Mouse (Mus musculus): ENCODE results near the gene Nsun2. TPM values are rescaled to one million over a fixed set of nuclear protein-coding genes. Genes with fewer than 3 reads are reported as not detected.
A peak's percentile ranks its signal among the peaks of the same experiment; 100 is the strongest.

Gene Nsun2
- total RNA-seq (2021), result 10 to 100 TPM; 40.7 to 41.0 TPM
- long read RNA-seq, experiment 1, transcript Nsun2-202 (19 exons, 2,834 nt), result major isoform, 31 of 42 reads
- long read RNA-seq, experiment 1, partial matches to known transcripts, result 5 of 42 reads
- long read RNA-seq, experiment 1, other reads (novel, unspliced or antisense), result 6 of 42 reads
- long read RNA-seq, experiment 2, transcript Nsun2-202 (19 exons, 2,834 nt), result major isoform, 40 of 53 reads
- long read RNA-seq, experiment 2, partial matches to known transcripts, result 0 of 53 reads
- long read RNA-seq, experiment 2, other reads (novel, unspliced or antisense), result 13 of 53 reads

GRCm38 (mm10) chr13:69533405-69534333, at the start of gene Nsun2:
Nsun2 (plus strand) TSS chr13:69533746.
- intact Hi-C loops (cut with DNase I), result no loop called here
- peak in 1 of 2 experiments; percentile 61 for DNase-seq

- DNase-seq, result no peak
- intact Hi-C loops (cut with DNase I), result loop anchor here (10.0 kb wide), 1 partner anchor 891 kb away; the partner anchor contains the start of gene 1700001L19Rik
Observed at GRCm38 (mm10) chr13:69485326-69485725, 48.2 kb upstream of the Nsun2 start.

DNA sequence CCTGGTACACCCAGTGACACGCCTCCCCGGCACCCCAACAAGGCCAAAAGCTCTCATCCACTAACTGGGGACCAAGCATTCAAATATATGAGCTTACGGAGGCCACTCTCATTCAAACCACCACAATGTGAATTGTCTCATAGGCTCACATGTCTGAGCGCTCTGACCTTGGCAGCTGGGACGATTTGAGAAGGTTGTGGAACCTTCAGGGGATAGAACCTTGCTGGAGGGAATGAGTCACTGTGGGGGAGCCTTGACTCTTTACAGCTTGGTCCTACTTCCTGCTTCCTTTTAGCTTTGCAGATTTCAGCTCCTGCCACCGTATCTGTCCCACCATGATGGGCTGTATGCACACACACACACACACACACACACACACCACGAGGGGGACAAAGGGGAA, 47.7 kb upstream of the Nsun2 start:
- DNase-seq, result no peak
- intact Hi-C loops (cut with DNase I), result loop anchor here (10.0 kb wide), 1 partner anchor 891 kb away; the partner anchor contains the start of gene 1700001L19Rik

GRCm38 (mm10) chr13:69487108-69487507, 46.4 kb upstream of the Nsun2 start:
- no peak for DNase-seq

GRCm38 (mm10) chr13:69487611-69488275, 45.8 kb upstream of the Nsun2 start:
- intact Hi-C loops (cut with DNase I), result loop anchor here (10.0 kb wide), 1 partner anchor 893 kb away; the partner anchor contains the start of gene 1700001L19Rik
- DNase-seq, result no peak

More at GRCm38 (mm10) chr13:69487108-69487507, 46.4 kb upstream of the Nsun2 start:
- intact Hi-C loops (cut with DNase I), result loop anchor here (10.0 kb wide), 1 partner anchor 892 kb away; the partner anchor contains the start of gene 1700001L19Rik

DNA sequence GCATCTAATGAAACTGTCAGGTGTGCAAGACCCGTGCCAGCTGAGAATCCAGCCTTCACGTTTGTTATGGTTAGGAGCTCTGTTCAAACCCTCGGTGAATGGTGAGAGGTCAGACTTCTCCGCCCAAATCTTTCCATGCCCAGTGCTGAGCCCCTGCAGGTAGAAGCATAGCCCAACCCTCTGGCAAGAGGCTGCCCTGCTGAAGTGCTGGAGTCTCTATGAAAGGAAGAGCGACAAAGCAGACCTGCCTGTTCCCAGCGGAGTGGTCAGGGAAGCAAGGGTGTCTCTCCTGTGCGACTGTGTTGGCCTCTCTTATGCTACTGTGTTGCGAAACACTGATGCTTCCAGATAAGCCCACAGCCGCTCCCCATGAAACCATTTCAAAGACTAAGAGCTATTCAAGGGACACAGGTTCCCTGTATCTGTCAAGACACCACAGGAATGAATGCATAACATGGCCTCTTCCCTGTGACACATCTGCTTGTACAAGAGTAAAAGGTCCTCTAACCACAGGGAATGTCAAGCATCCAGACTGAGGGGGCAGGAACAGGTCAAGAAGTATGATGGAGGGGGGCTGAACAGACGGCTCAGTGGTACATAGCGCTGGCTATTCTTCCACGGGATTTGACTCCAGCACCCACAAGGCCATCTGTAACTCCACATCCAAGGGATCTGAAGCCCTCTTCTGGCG, 44.8 kb upstream of the Nsun2 start:
- no peak for DNase-seq
- intact Hi-C loops (cut with DNase I), result loop anchor here (10.0 kb wide), 1 partner anchor 894 kb away; the partner anchor contains the start of gene 1700001L19Rik

DNA sequence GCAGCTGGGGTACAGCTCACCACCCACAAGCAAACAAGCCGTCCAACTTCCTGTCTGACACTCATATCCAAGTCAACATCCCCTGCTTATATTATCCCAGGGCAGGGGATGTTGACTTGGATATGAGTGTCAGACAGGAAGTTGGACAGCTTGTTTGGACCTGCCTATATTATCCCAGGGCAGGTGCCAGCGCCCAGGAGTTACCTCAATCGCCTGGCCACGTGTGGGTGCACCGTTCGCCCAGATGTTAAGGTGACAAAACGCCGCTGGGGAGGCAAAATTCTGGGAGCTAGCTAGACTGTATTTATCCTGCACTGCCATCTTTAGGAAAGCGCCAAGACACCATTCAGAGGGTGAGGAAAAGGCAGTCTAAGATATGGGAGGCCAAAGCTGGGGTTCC, 43.8 kb upstream of the Nsun2 start:
- intact Hi-C loops (cut with DNase I), result loop anchor here (10.0 kb wide), 1 partner anchor 895 kb away; the partner anchor contains the start of gene 1700001L19Rik
- no peak for DNase-seq

DNA sequence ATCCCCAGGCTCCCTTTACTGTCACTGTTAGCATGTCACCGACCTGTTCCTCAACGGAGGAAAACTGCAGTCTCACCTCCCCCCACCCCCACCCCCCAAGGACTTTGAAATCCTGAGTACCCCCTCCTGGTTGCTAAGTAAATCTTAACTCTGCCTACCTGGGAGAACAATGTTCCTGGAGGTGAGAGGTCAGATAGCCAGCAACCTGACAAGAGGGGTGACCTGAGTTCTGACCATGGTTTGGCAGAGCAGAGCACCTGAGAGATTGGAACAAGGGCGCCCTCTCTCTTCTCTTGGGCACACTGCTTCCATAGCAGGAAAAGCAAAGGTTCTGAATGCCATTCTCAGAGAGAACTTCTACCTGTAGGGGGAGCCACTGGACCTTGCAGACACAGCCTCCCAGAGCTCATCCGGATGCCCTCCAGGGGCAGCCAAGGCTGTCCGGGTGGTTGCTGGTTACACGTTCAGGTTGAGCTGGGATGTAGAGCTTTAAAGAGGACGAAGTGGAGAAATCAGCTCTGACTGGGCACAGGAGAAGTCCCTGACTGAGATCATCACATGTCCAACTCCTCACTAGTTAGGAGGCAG, 40.6 kb upstream of the Nsun2 start:
- DNase-seq, result peak in 1 of 2 experiments; percentile 11
- intact Hi-C loops (cut with DNase I), result no loop called here

DNA sequence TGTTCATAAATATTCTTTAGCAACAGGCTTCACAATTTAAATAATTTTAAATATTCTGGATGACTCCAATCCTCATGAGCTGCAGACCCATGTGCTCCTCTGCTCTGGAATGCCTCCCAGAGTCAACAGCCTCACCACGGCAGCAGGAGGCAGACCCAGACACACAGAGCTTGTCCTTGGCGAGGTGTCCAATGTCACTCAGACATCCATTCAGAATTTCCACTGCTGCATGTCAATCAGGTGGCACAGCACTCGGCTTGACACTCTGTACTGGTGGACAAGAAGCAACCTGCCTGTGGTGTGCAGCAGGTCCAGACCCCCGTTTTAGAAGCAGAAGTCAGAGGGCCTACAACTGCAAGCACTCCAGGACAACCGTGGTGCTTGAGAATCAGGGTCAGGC, 35.3 kb upstream of the Nsun2 start:
- DNase-seq, result no peak
- intact Hi-C loops (cut with DNase I), result no loop called here

- intact Hi-C loops (cut with DNase I), result no loop called here
- no peak for DNase-seq
Observed at GRCm38 (mm10) chr13:69502157-69502750, 31.3 kb upstream of the Nsun2 start.

DNA sequence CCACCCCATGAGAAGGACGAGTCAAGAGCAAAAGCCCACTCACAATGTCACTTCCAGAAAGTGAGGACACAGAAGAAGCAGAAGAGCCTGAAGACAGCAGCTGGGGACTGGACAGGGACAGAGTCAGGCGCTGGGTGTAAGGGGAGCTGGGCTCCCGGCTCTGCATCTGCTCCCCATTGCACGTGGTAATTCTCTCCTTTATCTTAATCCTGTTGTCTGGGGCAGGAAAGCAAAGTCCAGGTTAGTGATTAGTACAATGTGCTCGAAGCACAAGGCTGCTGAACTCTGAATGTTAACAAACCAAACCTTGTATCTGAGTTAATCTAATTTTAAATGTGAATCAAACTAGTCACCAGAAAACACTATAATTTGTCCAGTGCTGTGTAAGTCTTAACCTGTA, 30.7 kb upstream of the Nsun2 start:
- intact Hi-C loops (cut with DNase I), result no loop called here
- DNase-seq, result no peak

DNA sequence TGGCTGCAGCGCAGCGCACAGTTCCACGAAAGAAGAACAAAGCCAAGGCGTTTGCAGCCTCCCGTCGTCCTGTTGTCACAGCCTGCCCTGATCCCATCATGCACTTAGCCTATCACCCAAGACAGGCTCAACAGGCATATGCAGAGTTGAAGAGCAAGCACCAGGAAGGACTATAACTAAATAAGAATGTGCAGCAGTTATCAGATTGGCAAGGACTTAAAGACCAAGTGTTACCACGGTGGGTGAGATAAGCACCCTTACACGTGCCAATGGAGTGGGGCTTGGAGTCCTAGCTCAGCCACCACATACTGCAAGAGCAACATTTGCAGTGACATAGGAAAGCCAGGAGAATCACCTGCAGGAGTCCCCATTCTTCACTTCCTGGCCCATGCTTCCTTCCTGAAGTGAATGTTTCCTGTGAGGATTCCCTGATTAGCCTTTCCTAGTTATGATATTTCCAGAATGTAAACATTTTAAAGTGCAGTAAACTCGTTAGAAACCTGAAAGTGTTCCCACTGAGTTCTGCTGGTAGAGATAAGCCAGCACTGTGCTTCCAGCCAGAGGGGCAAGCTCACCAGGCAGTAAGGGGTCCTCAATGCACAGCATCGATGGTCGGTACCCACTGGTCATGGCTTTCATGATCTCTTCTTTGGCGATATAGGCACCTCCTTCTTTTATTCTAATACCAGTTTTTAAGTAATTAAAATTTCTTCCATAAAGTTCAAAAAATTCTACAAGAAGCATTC, 27.0 kb upstream of the Nsun2 start:
- DNase-seq, result no peak
- intact Hi-C loops (cut with DNase I), result no loop called here

DNA sequence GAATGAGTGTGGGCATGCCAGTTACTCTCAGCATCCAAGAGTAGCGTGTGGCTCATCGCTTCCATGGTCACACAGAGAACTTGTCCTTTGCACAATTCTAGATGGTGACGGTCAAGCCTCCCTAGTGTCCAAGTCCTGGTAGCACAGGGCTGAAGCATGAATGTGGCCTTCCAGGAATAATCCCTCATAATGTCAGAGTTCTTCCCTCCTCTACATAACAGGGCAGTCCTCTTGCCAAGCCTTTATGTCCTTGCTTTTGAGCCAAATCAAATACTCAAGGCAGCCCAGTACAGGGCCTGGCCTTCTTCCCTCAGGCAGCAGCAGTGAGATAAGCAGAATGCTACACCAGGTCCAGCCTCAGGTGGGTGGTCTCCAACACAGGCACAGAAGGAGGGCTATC, 25.9 kb upstream of the Nsun2 start:
- intact Hi-C loops (cut with DNase I), result loop anchor here (2.0 kb wide), 2 partner anchors 41 to 147 kb away; no protein-coding TSS in a partner anchor
- no peak for DNase-seq

- intact Hi-C loops (cut with DNase I), result loop anchor here (2.0 kb wide), 2 partner anchors 39 to 145 kb away; no protein-coding TSS in a partner anchor
- no peak for DNase-seq
Observed at GRCm38 (mm10) chr13:69509391-69510244, 23.9 kb upstream of the Nsun2 start.

DNA sequence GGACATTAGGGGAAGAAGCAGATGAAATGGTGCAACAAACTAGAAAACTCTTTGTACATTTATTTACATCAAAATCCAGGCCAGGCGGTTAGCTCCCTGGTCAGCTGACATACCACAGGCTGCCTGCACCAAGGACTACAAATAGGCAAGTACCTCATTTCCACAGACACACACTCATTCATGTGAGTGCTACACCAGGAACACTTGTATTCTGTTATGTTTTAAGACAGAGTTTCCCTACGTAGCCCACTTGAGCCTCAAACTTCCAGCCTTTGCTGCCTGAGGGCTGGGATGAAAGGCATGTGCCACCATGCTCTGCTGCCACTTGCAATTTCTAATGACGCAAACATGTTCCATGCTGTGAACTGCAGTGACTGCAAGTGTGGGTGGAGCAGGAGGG, 18.5 kb upstream of the Nsun2 start:
- intact Hi-C loops (cut with DNase I), result no loop called here
- DNase-seq, result no peak

DNA sequence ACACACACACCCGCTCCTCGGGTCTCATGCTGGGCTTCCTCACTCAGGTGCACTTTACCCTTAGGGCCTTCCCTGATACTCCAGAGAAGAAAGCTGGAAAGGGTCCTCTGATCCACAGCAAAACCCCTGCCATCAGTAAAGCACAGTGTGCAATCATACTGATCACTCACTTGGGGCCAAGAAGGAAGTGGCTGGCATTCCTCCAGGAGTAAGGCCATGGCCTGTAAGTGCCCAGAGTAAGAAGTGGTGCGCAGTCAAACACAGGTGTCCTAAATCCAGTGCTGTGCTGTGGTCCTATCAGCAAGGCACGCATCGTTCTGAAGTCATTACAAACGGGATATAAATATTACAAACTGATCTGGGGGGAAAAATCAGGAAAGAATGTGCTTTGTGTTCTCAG, 16.1 kb upstream of the Nsun2 start:
- intact Hi-C loops (cut with DNase I), result no loop called here
- no peak for DNase-seq

GRCm38 (mm10) chr13:69519137-69519536, 14.4 kb upstream of the Nsun2 start:
- DNase-seq, result no peak
- intact Hi-C loops (cut with DNase I), result no loop called here

Measured in gastrocnemius, postnatal 36 days (tissue).